Mouse (Mus musculus): ENCODE measurements at regions not wholly inside any gene's neighbourhood (a gene's known extent, or its start where the extent isn't known, plus 50 kb on each side); places are given as distances from the start of the nearest gene placed in this dataset.

- TF ChIP-seq CTCF (IDR thresholded peaks at IDR 0.05; ENCODE audit: extremely low read depth, insufficient read length, insufficient replicate concordance, low read depth, low read length) (no peak), POLR2A (IDR thresholded peaks at IDR 0.05; ENCODE audit: low read depth, low read length) (no peak)
Measured at GRCm38 (mm10) chr14:103398401-103398800, 51.8 kb upstream of the Mycbp2 start.

Data from small intestine, adult 2 months (tissue).